Mouse (Mus musculus) megakaryocyte, embryonic 14.5 days (primary cell): Measurements from ENCODE around the gene Asic1.

ENCODE experiments used
- FLI1 ChIP-seq: IDR thresholded peaks from 2 replicates; pipeline ENCODE4 v1.6.1; 2012; ENCODE audit warnings: low read length, inconsistent platforms, mixed read lengths
- GATA1 ChIP-seq: IDR thresholded peaks from 3 replicates; pipeline ENCODE4 v1.6.1; 2012; ENCODE audit warnings: mixed read lengths, low read length, inconsistent platforms, borderline replicate concordance

DNA sequence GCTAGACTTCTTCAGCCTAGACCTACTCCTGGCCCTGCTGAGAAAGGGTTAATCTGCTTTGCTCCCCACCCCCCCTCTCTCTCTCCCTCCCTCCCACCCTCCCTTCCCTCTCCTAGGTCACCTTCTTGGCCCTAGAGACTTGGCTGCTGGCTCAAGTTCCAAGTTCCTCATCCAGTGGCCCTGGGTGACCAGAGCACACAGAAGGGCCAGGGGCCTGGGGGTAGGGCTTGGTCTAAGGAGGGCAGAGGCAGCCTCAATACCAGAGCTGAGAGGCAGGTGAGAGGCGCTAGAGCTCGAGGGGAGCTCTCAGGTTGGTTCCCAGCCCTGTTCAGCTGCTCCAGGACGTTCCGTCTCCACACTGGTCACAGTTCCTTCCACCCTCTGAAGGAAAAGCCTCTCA, 20.8 kb downstream of the Asic1 start:
- no peak for TF ChIP-seq FLI1
- no peak for TF ChIP-seq GATA1
